Mouse (Mus musculus) neural tube, embryonic 13.5 days (tissue): ENCODE data around the gene Mcub. TPM values are rescaled to one million over a fixed set of nuclear protein-coding genes. Genes with fewer than 3 reads are reported as not detected.

ENCODE experiments used
- ATAC-seq: fragments of 200-750 bp; cut with Nextera tagmentation; 2 replicates; pipeline ENCODE4 v1.8.0; 2017; ENCODE audit warnings: low read depth, mild to moderate bottlenecking, moderate TSS enrichment, moderate library complexity
- H3K27ac ChIP-seq: fragments of 300-500 bp; sonication (generic); replicated peaks from 2 replicates; pipeline ENCODE4 v1.5.1; 2015; ENCODE audit warnings: moderate library complexity, mild to moderate bottlenecking, inconsistent platforms
- H3K27me3 ChIP-seq: fragments of 300-500 bp; sonication (generic); 2 replicates; pipeline ENCODE4 v1.6.1; 2015; ENCODE audit warnings: mild to moderate bottlenecking, inconsistent platforms
- H3K36me3 ChIP-seq: fragments of 300-500 bp; sonication (generic); 2 replicates; pipeline ENCODE4 v1.6.1; 2015; ENCODE audit warnings: mild to moderate bottlenecking, inconsistent platforms
- H3K4me1 ChIP-seq: fragments of 300-500 bp; sonication (generic); replicated peaks from 2 replicates; pipeline ENCODE4 v1.6.1; 2015; ENCODE audit warnings: inconsistent platforms
- H3K4me2 ChIP-seq: fragments of 300-500 bp; sonication (generic); 2 replicates; pipeline ENCODE4 v1.6.1; 2015; ENCODE audit warnings: inconsistent platforms, mild to moderate bottlenecking, moderate library complexity
- H3K4me3 ChIP-seq: fragments of 300-500 bp; sonication (generic); 2 replicates; pipeline ENCODE4 v1.5.1; 2015; ENCODE audit warnings: mild to moderate bottlenecking, inconsistent platforms
- H3K9ac ChIP-seq: fragments of 300-500 bp; sonication (generic); 2 replicates; pipeline ENCODE4 v1.6.1; 2015; ENCODE audit warnings: moderate library complexity, mild to moderate bottlenecking, inconsistent platforms
- H3K9me3 ChIP-seq: fragments of 300-500 bp; sonication (generic); 2 replicates; pipeline ENCODE4 v1.6.1; 2016; ENCODE audit warnings: inconsistent platforms
- WGBS: fragments of 180-500 bp; shearing (Covaris S2); methylation state at CpG from one replicate; pipeline ENCODE4 v1.1.7; 2015; 5-methylcytosine and 5-hydroxymethylcytosine counted together
- polyA plus RNA-seq: library from polyadenylated mRNA; unstranded; fragments of >200 nt; fragmentation: Nextera tagmentation; extraction: Ambion mirVana; gene quantifications from 2 replicates; pipeline ENCODE4 v1.2.1, GENCODE M21; 2015

Mcub gene
- 4.3 and 7.4 TPM in 2 replicates for polyA plus RNA-seq

GRCm38 (mm10) chr3:129969432-129970395, at the start of gene Mcub:
Gene Mcub, minus strand, starts transcription at chr3:129970206.
- Histone ChIP-seq H3K27ac (0 out of 2 replicates have a peak within 1 kb of the TSS, but pooled peaks have one; percentile 25), H3K4me1 (peaks cover 24% of the 10 kb centered on the region), H3K9me3 (no peaks in the 10 kb centered on the region), H3K27me3 (peaks cover 31% of the 10 kb centered on the region), H3K36me3 (no peaks in the 10 kb centered on the region), H3K4me2 (peak within 1 kb of the TSS; percentile 99), H3K9ac (peak within 1 kb of the TSS; percentile 68), H3K4me3 (peak within 1 kb of the TSS; percentile 55)
- peak; percentile 60 for ATAC-seq
- WGBS: under 1% methylated on average over 63 of the region's 63 CpGs

GRCm38 (mm10) chr3:130012943-130013342, 42.9 kb upstream of the Mcub start:
- Histone ChIP-seq H3K36me3 (peaks cover 30% of the 10 kb centered on the region), H3K4me3 (no peak overlapping the region), H3K9me3 (no peaks in the 10 kb centered on the region), H3K9ac (no peak overlapping the region), H3K27ac (no peak overlapping the region), H3K4me1 (no peaks in the 10 kb centered on the region), H3K4me2 (no peak overlapping the region), H3K27me3 (no peaks in the 10 kb centered on the region)
- WGBS: 88% methylated on average over 2 of the region's 2 CpGs
- no peak for ATAC-seq

- peaks cover 41% of the 10 kb centered on the region for H3K36me3 ChIP-seq
Observed at GRCm38 (mm10) chr3:130011236-130011635, 41.2 kb upstream of the Mcub start.

DNA sequence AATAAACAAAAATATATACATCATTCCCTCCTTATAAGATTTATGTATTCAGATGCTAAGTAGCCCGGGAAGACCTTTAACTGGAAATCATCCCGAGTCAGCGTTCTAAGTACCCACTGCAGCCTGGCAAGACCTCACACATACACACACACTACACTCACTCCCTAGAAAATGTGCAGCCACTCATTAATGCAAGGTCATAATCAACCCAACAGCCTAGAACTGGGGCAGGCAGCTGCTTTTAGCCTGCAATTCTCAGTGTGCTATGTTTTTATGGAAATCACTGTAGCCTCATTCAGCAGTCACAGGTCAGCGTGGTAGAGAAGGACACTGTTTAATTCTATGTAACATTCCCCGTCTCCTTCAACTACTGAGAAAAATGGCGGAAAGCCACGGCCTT, 36.1 kb upstream of the Mcub start:
- no peak for ATAC-seq
- Histone ChIP-seq H3K27ac (no peak overlapping the region), H3K4me1 (no peaks in the 10 kb centered on the region), H3K36me3 (peaks cover 76% of the 10 kb centered on the region), H3K4me2 (no peak overlapping the region), H3K4me3 (no peak overlapping the region), H3K9ac (no peak overlapping the region), H3K9me3 (no peaks in the 10 kb centered on the region), H3K27me3 (no peaks in the 10 kb centered on the region)
- 92% methylated on average over 7 of the region's 7 CpGs for WGBS

More at GRCm38 (mm10) chr3:130011236-130011635, 41.2 kb upstream of the Mcub start:
- Histone ChIP-seq H3K27ac (no peak overlapping the region), H3K4me2 (no peak overlapping the region), H3K9me3 (no peaks in the 10 kb centered on the region), H3K27me3 (no peaks in the 10 kb centered on the region), H3K4me3 (no peak overlapping the region), H3K4me1 (no peaks in the 10 kb centered on the region), H3K9ac (no peak overlapping the region)
- 92% methylated on average over 1 of the region's 1 CpGs for WGBS
- no peak for ATAC-seq

- H3K36me3 ChIP-seq: peaks cover 90% of the 10 kb centered on the region
- no peak overlapping the region for H3K4me3 ChIP-seq
- WGBS: 94% methylated on average over 11 of the region's 11 CpGs
- no peak for ATAC-seq
- H3K27ac ChIP-seq: no peak overlapping the region
- H3K4me2 ChIP-seq: no peak overlapping the region
- no peaks in the 10 kb centered on the region for H3K27me3 ChIP-seq
- H3K9ac ChIP-seq: no peak overlapping the region
- H3K9me3 ChIP-seq: no peaks in the 10 kb centered on the region
- H3K4me1 ChIP-seq: no peaks in the 10 kb centered on the region
Observed at GRCm38 (mm10) chr3:130000926-130001325, 30.9 kb upstream of the Mcub start.

- peaks cover 91% of the 10 kb centered on the region for H3K36me3 ChIP-seq
- H3K27me3 ChIP-seq: no peaks in the 10 kb centered on the region
- no peak overlapping the region for H3K4me3 ChIP-seq
- no peak overlapping the region for H3K27ac ChIP-seq
- H3K9ac ChIP-seq: no peak overlapping the region
- no peaks in the 10 kb centered on the region for H3K9me3 ChIP-seq
- no peak overlapping the region for H3K4me2 ChIP-seq
- no peak for ATAC-seq
- no peaks in the 10 kb centered on the region for H3K4me1 ChIP-seq
- 94% methylated on average over 6 of the region's 6 CpGs for WGBS
Observed at GRCm38 (mm10) chr3:129998526-129998925, 28.5 kb upstream of the Mcub start.

GRCm38 (mm10) chr3:129998001-129998400, 28.0 kb upstream of the Mcub start:
- no peaks in the 10 kb centered on the region for H3K9me3 ChIP-seq
- no peaks in the 10 kb centered on the region for H3K4me1 ChIP-seq
- ATAC-seq: no peak
- 92% methylated on average over 7 of the region's 7 CpGs for WGBS
- H3K27ac ChIP-seq: no peak overlapping the region
- no peaks in the 10 kb centered on the region for H3K27me3 ChIP-seq
- no peak overlapping the region for H3K9ac ChIP-seq
- peaks cover 93% of the 10 kb centered on the region for H3K36me3 ChIP-seq
- H3K4me2 ChIP-seq: no peak overlapping the region
- H3K4me3 ChIP-seq: no peak overlapping the region

DNA sequence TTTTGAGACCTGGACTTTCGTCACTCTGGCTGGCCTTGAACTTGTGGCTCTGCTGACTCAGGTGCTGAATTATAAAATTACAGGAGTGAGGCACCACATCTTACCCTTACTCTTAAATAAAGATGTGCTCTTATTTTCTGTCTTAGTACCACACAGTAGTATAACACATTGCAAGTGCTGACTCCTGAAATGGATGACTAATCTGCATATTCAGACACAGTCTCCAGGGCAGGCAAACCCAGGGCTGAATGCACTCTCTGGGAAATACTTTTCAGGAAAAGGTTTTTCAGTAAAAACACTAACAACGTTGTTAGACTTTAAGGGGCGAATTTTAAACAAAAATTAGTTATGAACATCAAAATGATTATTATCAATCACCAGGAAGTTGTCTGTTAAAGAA, 27.3 kb upstream of the Mcub start:
- ATAC-seq: no peak
- 88% methylated on average over 3 of the region's 3 CpGs for WGBS
- no peak overlapping the region for H3K4me2 ChIP-seq
- H3K27ac ChIP-seq: no peak overlapping the region
- no peak overlapping the region for H3K9ac ChIP-seq
- H3K27me3 ChIP-seq: no peaks in the 10 kb centered on the region
- no peaks in the 10 kb centered on the region for H3K9me3 ChIP-seq
- H3K4me3 ChIP-seq: no peak overlapping the region
- H3K36me3 ChIP-seq: peaks cover 93% of the 10 kb centered on the region
- H3K4me1 ChIP-seq: no peaks in the 10 kb centered on the region

- Histone ChIP-seq H3K4me3 (no peak overlapping the region), H3K4me2 (no peak overlapping the region), H3K9me3 (no peaks in the 10 kb centered on the region), H3K36me3 (peaks cover 94% of the 10 kb centered on the region), H3K4me1 (no peaks in the 10 kb centered on the region), H3K9ac (no peak overlapping the region), H3K27me3 (no peaks in the 10 kb centered on the region), H3K27ac (no peak overlapping the region)
- no peak for ATAC-seq
- WGBS: 95% methylated on average over 13 of the region's 13 CpGs
Observed at GRCm38 (mm10) chr3:129987297-129987696, 17.3 kb upstream of the Mcub start.

GRCm38 (mm10) chr3:129985335-129985734, 15.3 kb upstream of the Mcub start:
- Histone ChIP-seq H3K9ac (no peak overlapping the region), H3K4me1 (no peaks in the 10 kb centered on the region), H3K9me3 (no peaks in the 10 kb centered on the region), H3K36me3 (peaks cover 86% of the 10 kb centered on the region), H3K27me3 (no peaks in the 10 kb centered on the region), H3K4me2 (no peak overlapping the region), H3K4me3 (no peak overlapping the region), H3K27ac (no peak overlapping the region)
- 92% methylated on average over 4 of the region's 4 CpGs for WGBS
- ATAC-seq: no peak

GRCm38 (mm10) chr3:129984797-129985196, 14.8 kb upstream of the Mcub start:
- H3K27ac ChIP-seq: no peak overlapping the region
- no peak overlapping the region for H3K9ac ChIP-seq
- no peaks in the 10 kb centered on the region for H3K27me3 ChIP-seq
- no peak overlapping the region for H3K4me2 ChIP-seq
- no peak overlapping the region for H3K4me3 ChIP-seq
- H3K36me3 ChIP-seq: peaks cover 81% of the 10 kb centered on the region
- 91% methylated on average over 5 of the region's 5 CpGs for WGBS
- H3K9me3 ChIP-seq: no peaks in the 10 kb centered on the region
- no peak for ATAC-seq
- no peaks in the 10 kb centered on the region for H3K4me1 ChIP-seq

- no peaks in the 10 kb centered on the region for H3K9me3 ChIP-seq
- no peak for ATAC-seq
- H3K27me3 ChIP-seq: no peaks in the 10 kb centered on the region
- WGBS: 78% methylated on average over 5 of the region's 5 CpGs
- H3K4me2 ChIP-seq: no peak overlapping the region
- no peak overlapping the region for H3K27ac ChIP-seq
- no peaks in the 10 kb centered on the region for H3K4me1 ChIP-seq
- H3K36me3 ChIP-seq: peaks cover 55% of the 10 kb centered on the region
- H3K9ac ChIP-seq: no peak overlapping the region
- no peak overlapping the region for H3K4me3 ChIP-seq
Observed at GRCm38 (mm10) chr3:129982271-129982670, 12.3 kb upstream of the Mcub start.
